Mouse (Mus musculus): ENCODE results near the gene Klk1b4.

Gene Klk1b4

GRCm38 (mm10) chr7:44253023-44253616 is 45.9 kb downstream of the Klk1b4 start:
- no peak for DNase-seq (ENCODE audit: low spot score)

DNA sequence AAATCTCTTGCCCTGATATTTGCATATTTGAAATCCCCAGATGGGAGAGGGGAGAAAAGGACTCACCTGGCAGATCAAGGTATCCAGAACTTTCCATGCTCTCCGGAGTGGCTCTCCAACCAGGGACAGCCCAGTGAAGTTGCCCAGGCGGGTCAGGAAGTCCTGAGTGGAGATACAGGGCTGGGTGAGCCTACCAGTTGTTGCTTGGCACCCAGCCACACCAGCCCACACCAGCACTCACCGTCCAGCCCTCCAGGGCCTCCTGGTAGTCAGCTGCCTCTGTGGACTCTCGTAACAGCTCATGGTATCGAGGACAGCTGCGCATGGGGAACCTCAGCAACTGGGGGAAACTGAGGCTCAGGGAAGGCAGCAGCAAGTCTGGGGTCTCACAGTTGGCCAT is 47.7 kb downstream of the Klk1b4 start:
- DNase-seq (ENCODE audit: low spot score) = no peak

GRCm38 (mm10) chr7:44257278-44257677 is 50.0 kb downstream of the Klk1b4 start, which contains the start of gene Acp4:
Gene Acp4 (minus strand): TSS chr7:44257378.
- DNase-seq (ENCODE audit: low spot score) = no peak

DNA sequence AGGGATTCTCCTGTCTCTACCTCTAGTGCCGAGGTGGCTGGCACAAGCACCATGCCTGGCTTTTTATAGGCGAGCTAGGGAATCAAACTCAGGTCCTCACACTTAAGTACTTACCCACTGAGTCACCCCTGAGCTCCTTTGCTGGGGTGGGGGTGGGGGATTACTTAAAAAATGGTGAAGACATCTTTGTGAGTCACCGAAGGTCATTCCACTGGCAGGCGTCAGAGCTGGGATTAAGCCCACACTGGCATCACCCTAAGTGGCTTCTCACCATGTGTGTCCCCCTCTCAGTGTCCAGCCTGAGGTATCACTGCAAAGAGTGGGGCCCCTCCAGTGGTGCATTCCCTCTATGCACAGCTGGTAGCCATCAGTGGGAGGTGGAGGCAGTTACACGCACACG is 53.2 kb downstream of the Klk1b4 start:
- no peak for DNase-seq (ENCODE audit: low spot score)

DNA sequence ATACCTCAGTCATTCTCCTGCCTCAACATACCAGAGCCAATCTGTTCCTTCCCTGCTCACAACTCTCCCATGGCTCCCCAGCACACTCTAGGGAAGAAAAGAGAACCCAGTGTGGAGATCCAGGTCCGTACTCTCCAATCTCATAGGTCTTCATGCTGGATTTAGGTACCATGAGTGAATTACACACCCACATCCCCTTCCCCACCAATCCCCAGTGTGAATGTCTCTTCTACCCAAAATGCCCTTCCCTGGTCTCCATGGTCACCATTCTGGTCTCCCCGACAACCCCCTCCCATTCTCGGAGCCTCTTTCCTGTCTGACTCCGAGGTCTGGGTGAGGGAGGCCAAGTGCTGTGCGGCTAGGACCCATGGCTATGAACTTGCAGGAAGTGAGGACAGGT is 53.9 kb downstream of the Klk1b4 start, which contains the start of gene Gm15517:
Gene Gm15517, plus strand, starts transcription at position 301 of the 400 bp plus-strand sequence.
- no peak for DNase-seq (ENCODE audit: low spot score)

Data from spleen, adult 12 weeks (tissue).